Mouse (Mus musculus): Measurements from ENCODE around the gene Enox1. TPM values are rescaled to one million over a fixed set of nuclear protein-coding genes. Genes with fewer than 3 reads are reported as not detected.

Gene Enox1
- polyA plus RNA-seq, 1 experiment from 2014 or later, result 1.9 TPM

DNA sequence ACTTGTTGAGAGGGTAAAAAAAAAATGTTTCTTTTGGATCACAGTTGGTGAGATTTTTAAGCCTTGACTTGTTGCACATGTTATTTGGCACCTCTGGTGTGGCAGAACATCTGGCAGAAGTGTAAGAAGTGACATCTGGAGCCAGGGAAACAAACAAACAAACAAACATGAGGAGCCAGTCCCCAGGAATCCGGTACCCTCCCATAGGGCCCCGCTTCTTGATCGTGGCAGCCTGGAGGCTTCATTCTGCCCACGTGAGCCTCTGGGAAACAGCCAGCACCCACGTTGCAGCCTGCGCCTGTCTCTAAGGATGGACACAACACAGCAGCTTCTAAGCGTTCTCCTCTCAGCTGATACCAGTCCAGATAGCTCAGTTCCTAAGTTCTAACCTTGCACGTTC lies 211.8 kb downstream of the Enox1 start:
- no peak overlapping the region for H3K4me3 ChIP-seq (ENCODE audit: low read length)
- H3K27me3 ChIP-seq (ENCODE audit: control insufficient read depth, insufficient read depth, low read length), result no peaks in the 10 kb centered on the region
- no peaks in the 10 kb centered on the region for H3K4me1 ChIP-seq (ENCODE audit: control insufficient read depth, insufficient read depth, low read length)
- H3K9ac ChIP-seq (ENCODE audit: low read length), result no peak overlapping the region
- no peak overlapping the region for H3K4me2 ChIP-seq (ENCODE audit: low read depth, low read length)
- ATAC-seq (replicated peaks; ENCODE audit: extremely low read depth, insufficient read depth, low FRiP score), result no peak
- 43% methylated on average over 8 of the region's 8 CpGs for WGBS
- H3K9me3 ChIP-seq (replicated peaks; ENCODE audit: control insufficient read depth, low read length), result no peaks in the 10 kb centered on the region
- H3K36me3 ChIP-seq (ENCODE audit: control insufficient read depth, insufficient read depth), result no peaks in the 10 kb centered on the region
- H3K27ac ChIP-seq (ENCODE audit: low read length), result no peak overlapping the region

DNA sequence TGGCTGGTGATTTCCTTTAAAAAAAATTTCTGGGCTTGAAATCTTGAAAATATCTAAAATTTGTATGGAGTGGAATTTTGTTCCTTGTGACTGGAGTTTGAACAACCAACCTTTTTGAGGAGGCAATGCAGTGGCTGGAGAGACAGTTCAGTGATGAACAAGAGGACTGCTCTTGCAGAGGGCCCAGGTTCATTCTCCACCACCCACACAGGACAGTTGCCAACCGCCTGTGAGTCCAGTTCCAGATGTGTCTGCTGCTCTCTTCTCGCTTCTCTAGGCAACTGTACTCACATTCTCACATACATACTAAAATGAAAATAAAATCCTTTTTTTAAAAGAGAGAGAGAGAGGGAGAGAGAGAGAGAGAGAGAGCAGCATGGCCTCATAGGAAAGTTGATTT lies 212.5 kb downstream of the Enox1 start:
- H3K9ac ChIP-seq (ENCODE audit: low read length), result no peak overlapping the region
- no peak overlapping the region for H3K4me2 ChIP-seq (ENCODE audit: low read depth, low read length)
- no peaks in the 10 kb centered on the region for H3K9me3 ChIP-seq (replicated peaks; ENCODE audit: control insufficient read depth, low read length)
- no peaks in the 10 kb centered on the region for H3K4me1 ChIP-seq (ENCODE audit: control insufficient read depth, insufficient read depth, low read length)
- no peak overlapping the region for H3K27ac ChIP-seq (ENCODE audit: low read length)
- ATAC-seq (replicated peaks; ENCODE audit: extremely low read depth, insufficient read depth, low FRiP score), result no peak
- H3K36me3 ChIP-seq (ENCODE audit: control insufficient read depth, insufficient read depth), result no peaks in the 10 kb centered on the region
- H3K4me3 ChIP-seq (ENCODE audit: low read length), result no peak overlapping the region
- WGBS, result 65% methylated on average over 2 of the region's 2 CpGs
- no peaks in the 10 kb centered on the region for H3K27me3 ChIP-seq (ENCODE audit: control insufficient read depth, insufficient read depth, low read length)

DNA sequence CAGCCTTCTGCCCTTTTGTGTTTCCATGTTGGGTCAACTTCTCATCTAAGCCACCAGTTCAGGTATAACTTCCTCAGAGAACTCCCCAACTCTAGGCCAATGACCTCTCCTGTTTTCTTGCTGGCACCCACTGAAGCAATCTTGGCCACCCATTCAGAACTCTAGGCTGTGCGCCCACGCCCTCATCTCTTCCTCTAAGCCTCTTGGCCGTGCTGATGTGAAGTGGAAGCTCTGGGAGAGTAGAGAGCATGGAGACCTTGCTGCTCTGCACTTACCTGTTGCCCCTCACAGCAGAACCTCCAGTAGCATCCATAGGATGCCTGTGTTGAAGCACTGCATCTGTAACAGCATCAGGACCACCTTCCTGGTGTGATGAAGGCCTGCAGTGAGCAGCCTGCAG lies 214.0 kb downstream of the Enox1 start:
- no peaks in the 10 kb centered on the region for H3K9me3 ChIP-seq (replicated peaks; ENCODE audit: control insufficient read depth, low read length)
- no peak overlapping the region for H3K4me2 ChIP-seq (ENCODE audit: low read depth, low read length)
- no peaks in the 10 kb centered on the region; the same call in 1 of the 2 replicates for H3K4me1 ChIP-seq (ENCODE audit: control insufficient read depth, insufficient read depth, low read length)
- no peak overlapping the region for H3K9ac ChIP-seq (ENCODE audit: low read length)
- 82% methylated on average over 3 of the region's 3 CpGs for WGBS
- H3K27me3 ChIP-seq (ENCODE audit: control insufficient read depth, insufficient read depth, low read length), result no peaks in the 10 kb centered on the region
- H3K4me3 ChIP-seq (ENCODE audit: low read length), result no peak overlapping the region
- no peak for ATAC-seq (replicated peaks; ENCODE audit: extremely low read depth, insufficient read depth, low FRiP score)
- no peak overlapping the region for H3K27ac ChIP-seq (ENCODE audit: low read length)
- no peaks in the 10 kb centered on the region for H3K36me3 ChIP-seq (ENCODE audit: control insufficient read depth, insufficient read depth)

DNA sequence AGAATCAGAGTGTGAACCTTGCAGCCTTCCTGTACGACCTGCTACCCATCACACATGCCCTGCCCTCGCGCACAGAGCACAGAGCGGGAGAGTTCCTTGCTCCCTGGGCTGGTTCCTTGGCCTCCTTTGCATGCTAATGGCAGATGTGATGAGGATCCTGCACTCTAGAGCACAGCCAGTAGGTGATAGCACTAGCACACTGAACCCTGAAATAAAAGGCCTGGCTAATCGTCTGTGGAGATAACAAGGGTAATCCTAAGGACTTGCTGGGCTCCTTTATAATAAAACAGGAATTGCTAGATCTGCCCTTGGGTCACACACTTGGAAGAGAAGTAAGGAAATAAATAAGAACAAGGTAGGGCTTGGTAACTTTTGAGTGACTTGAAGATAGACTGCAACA lies 215.4 kb downstream of the Enox1 start:
- Histone ChIP-seq H3K27me3 (ENCODE audit: control insufficient read depth, insufficient read depth, low read length) (no peaks in the 10 kb centered on the region), H3K9me3 (replicated peaks; ENCODE audit: control insufficient read depth, low read length) (no peaks in the 10 kb centered on the region), H3K27ac (ENCODE audit: low read length) (no peak overlapping the region), H3K9ac (ENCODE audit: low read length) (no peak overlapping the region), H3K4me2 (ENCODE audit: low read depth, low read length) (no peak overlapping the region), H3K4me1 (ENCODE audit: control insufficient read depth, insufficient read depth, low read length) (no peaks in the 10 kb centered on the region; the same call in 1 of the 2 replicates), H3K36me3 (ENCODE audit: control insufficient read depth, insufficient read depth) (no peaks in the 10 kb centered on the region), H3K4me3 (ENCODE audit: low read length) (no peak overlapping the region)
- ATAC-seq (replicated peaks; ENCODE audit: extremely low read depth, insufficient read depth, low FRiP score), result no peak
- 62% methylated on average over 5 of the region's 5 CpGs for WGBS

DNA sequence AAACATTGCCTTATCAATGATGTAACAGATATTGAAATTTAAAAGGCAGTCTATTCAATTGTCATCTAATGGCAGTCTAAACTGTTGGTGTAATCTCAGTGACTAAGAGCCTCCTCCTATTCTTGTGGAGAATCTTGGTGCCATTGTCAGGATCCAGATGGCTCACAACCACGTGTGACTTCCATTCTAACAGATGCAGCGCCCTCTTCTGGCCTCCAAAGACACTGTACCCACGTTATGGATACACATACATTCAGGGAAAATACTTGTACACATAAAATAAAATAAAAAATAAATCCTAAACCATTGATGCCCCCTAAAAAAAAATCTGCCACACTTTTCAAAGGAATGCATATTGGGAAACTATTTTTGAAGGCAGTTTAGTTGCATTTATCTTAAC lies 216.6 kb downstream of the Enox1 start:
- no peak overlapping the region for H3K27ac ChIP-seq (ENCODE audit: low read length)
- H3K4me3 ChIP-seq (ENCODE audit: low read length), result no peak overlapping the region
- H3K27me3 ChIP-seq (ENCODE audit: control insufficient read depth, insufficient read depth, low read length), result no peaks in the 10 kb centered on the region
- no peak overlapping the region for H3K9ac ChIP-seq (ENCODE audit: low read length)
- no peaks in the 10 kb centered on the region for H3K9me3 ChIP-seq (replicated peaks; ENCODE audit: control insufficient read depth, low read length)
- no peaks in the 10 kb centered on the region for H3K36me3 ChIP-seq (ENCODE audit: control insufficient read depth, insufficient read depth)
- H3K4me2 ChIP-seq (ENCODE audit: low read depth, low read length), result no peak overlapping the region
- no peak for ATAC-seq (replicated peaks; ENCODE audit: extremely low read depth, insufficient read depth, low FRiP score)
- WGBS, result 75% methylated on average over 3 of the region's 3 CpGs
- no peaks in the 10 kb centered on the region; the same call in 1 of the 2 replicates for H3K4me1 ChIP-seq (ENCODE audit: control insufficient read depth, insufficient read depth, low read length)

DNA sequence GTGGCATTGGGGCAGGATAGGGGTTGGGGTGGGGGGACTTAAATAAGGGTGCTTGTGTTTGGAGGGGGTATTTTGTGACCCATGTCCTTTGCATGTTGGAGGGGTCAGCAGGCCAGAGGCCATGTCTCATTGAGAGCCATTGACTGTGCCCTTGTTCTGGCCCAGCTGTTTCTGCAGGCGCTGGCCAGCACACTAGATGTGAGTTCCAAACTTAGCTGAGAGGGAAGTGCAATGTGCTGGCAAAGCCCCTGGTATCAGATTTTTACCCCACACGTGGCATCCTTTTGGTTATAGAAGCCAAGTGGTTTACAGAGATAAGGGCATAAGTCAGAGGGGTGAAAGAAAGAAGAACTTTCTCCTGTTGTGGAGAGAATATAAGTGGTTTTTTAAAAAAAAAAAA lies 218.5 kb downstream of the Enox1 start:
- Histone ChIP-seq H3K27me3 (ENCODE audit: control insufficient read depth, insufficient read depth, low read length) (no peaks in the 10 kb centered on the region), H3K4me2 (ENCODE audit: low read depth, low read length) (no peak overlapping the region), H3K9me3 (replicated peaks; ENCODE audit: control insufficient read depth, low read length) (no peaks in the 10 kb centered on the region), H3K4me3 (ENCODE audit: low read length) (no peak overlapping the region), H3K27ac (ENCODE audit: low read length) (no peak overlapping the region), H3K4me1 (ENCODE audit: control insufficient read depth, insufficient read depth, low read length) (no peaks in the 10 kb centered on the region; the same call in 1 of the 2 replicates), H3K9ac (ENCODE audit: low read length) (no peak overlapping the region), H3K36me3 (ENCODE audit: control insufficient read depth, insufficient read depth) (no peaks in the 10 kb centered on the region)
- ATAC-seq (replicated peaks; ENCODE audit: extremely low read depth, insufficient read depth, low FRiP score), result no peak
- 22% methylated on average over 2 of the region's 2 CpGs for WGBS

DNA sequence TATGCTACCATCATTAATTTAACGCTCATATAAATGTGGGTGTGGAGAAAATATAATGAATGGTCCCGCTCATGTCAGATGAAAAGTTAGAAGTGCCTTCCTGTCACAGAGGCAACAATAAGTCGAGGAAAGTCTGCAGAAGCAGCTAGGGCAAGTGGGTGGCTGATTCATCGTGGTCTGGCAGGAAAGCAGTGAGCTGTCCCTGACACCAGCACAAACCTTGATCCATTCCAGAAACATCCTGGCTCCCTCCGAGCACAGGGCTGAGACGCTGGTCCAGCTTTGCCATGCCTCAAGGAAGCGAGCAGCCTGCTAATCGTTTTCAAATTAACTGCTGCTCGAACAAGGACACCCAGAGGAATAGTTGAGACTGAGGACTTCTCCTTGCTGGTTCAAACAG lies 219.1 kb downstream of the Enox1 start:
- 31% methylated on average over 9 of the region's 9 CpGs for WGBS
- ATAC-seq (replicated peaks; ENCODE audit: extremely low read depth, insufficient read depth, low FRiP score), result no peak
- Histone ChIP-seq H3K9ac (ENCODE audit: low read length) (no peak overlapping the region), H3K36me3 (ENCODE audit: control insufficient read depth, insufficient read depth) (no peaks in the 10 kb centered on the region), H3K27ac (ENCODE audit: low read length) (no peak overlapping the region), H3K4me3 (ENCODE audit: low read length) (no peak overlapping the region), H3K4me1 (ENCODE audit: control insufficient read depth, insufficient read depth, low read length) (no peaks in the 10 kb centered on the region; the same call in 1 of the 2 replicates), H3K27me3 (ENCODE audit: control insufficient read depth, insufficient read depth, low read length) (no peaks in the 10 kb centered on the region), H3K4me2 (ENCODE audit: low read depth, low read length) (no peak overlapping the region), H3K9me3 (replicated peaks; ENCODE audit: control insufficient read depth, low read length) (no peaks in the 10 kb centered on the region)

DNA sequence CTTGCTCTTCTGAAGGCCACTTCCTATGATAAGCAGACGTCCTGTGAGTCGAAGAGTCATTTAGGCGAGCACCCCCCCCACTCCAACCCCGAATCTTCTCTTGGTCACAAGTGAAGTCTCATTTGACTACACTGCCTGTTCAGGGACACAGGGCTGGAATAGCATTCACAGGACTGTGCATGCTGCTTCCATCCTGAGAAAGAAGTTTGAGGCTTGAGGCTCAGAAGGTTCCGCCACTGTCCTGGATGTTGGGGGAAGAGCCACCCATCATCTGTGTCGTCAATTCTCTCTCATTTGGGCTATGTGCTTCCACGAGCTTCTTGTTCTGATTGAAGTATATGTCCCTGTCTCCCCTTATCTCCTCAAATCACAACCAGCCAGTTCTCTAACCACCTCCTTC lies 220.2 kb downstream of the Enox1 start:
- Histone ChIP-seq H3K27ac (ENCODE audit: low read length) (no peak overlapping the region), H3K4me2 (ENCODE audit: low read depth, low read length) (no peak overlapping the region), H3K9me3 (replicated peaks; ENCODE audit: control insufficient read depth, low read length) (no peaks in the 10 kb centered on the region), H3K27me3 (ENCODE audit: control insufficient read depth, insufficient read depth, low read length) (no peaks in the 10 kb centered on the region), H3K9ac (ENCODE audit: low read length) (no peak overlapping the region), H3K4me1 (ENCODE audit: control insufficient read depth, insufficient read depth, low read length) (no peaks in the 10 kb centered on the region; the same call in 1 of the 2 replicates), H3K36me3 (ENCODE audit: control insufficient read depth, insufficient read depth) (no peaks in the 10 kb centered on the region), H3K4me3 (ENCODE audit: low read length) (no peak overlapping the region)
- 55% methylated on average over 7 of the region's 7 CpGs for WGBS
- ATAC-seq (replicated peaks; ENCODE audit: extremely low read depth, insufficient read depth, low FRiP score), result no peak

DNA sequence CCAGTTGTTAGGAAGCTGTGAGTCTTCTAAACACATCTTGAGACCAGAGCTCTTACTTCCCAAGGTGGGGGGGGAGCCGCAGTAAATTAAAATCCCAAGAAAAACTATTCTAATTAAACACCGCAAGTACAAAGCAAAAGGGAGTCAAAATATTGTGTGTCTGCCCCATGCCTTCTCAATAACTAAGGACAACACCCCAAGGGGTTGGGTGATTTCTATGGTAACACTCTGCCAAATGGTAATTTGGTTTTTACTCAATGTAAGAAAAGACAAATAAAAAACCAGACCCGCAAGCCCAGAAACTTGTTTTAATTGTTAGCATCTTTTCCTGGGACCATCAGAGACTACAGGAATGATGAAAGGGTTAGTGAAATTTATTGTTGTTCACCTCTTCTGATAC lies 220.9 kb downstream of the Enox1 start:
- no peaks in the 10 kb centered on the region for H3K9me3 ChIP-seq (replicated peaks; ENCODE audit: control insufficient read depth, low read length)
- H3K27me3 ChIP-seq (ENCODE audit: control insufficient read depth, insufficient read depth, low read length), result no peaks in the 10 kb centered on the region
- H3K36me3 ChIP-seq (ENCODE audit: control insufficient read depth, insufficient read depth), result no peaks in the 10 kb centered on the region
- no peak overlapping the region for H3K4me3 ChIP-seq (ENCODE audit: low read length)
- no peak overlapping the region for H3K9ac ChIP-seq (ENCODE audit: low read length)
- H3K4me2 ChIP-seq (ENCODE audit: low read depth, low read length), result no peak overlapping the region
- WGBS, result 93% methylated on average over 3 of the region's 3 CpGs
- no peaks in the 10 kb centered on the region; the same call in 1 of the 2 replicates for H3K4me1 ChIP-seq (ENCODE audit: control insufficient read depth, insufficient read depth, low read length)
- no peak overlapping the region for H3K27ac ChIP-seq (ENCODE audit: low read length)
- no peak for ATAC-seq (replicated peaks; ENCODE audit: extremely low read depth, insufficient read depth, low FRiP score)

DNA sequence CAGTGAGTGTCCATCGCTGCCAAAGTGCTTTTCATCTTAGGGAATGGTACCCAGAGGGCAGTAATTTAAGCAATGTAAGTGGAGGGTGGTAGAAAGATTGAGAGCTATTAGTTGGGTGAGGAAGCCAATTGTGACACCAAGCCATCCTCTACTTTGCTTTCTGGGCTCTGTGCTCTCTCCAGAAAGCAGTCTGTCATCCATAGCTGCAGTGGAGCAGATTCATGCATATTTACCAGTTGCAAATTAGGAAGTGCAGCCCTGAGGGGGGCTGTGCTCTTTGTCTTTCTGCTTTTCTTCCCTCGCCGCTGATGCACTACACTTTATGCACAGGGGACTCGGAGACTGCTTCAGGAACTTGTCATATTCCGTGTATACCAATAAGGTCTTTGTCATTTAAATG lies 221.3 kb downstream of the Enox1 start:
- Histone ChIP-seq H3K36me3 (ENCODE audit: control insufficient read depth, insufficient read depth) (no peaks in the 10 kb centered on the region), H3K4me2 (ENCODE audit: low read depth, low read length) (no peak overlapping the region), H3K9ac (ENCODE audit: low read length) (no peak overlapping the region), H3K4me1 (ENCODE audit: control insufficient read depth, insufficient read depth, low read length) (no peaks in the 10 kb centered on the region; the same call in 1 of the 2 replicates), H3K27me3 (ENCODE audit: control insufficient read depth, insufficient read depth, low read length) (no peaks in the 10 kb centered on the region), H3K4me3 (ENCODE audit: low read length) (no peak overlapping the region), H3K27ac (ENCODE audit: low read length) (no peak overlapping the region), H3K9me3 (replicated peaks; ENCODE audit: control insufficient read depth, low read length) (no peaks in the 10 kb centered on the region)
- ATAC-seq (replicated peaks; ENCODE audit: extremely low read depth, insufficient read depth, low FRiP score), result no peak
- 71% methylated on average over 5 of the region's 5 CpGs for WGBS
